Mouse (Mus musculus) T-helper 1 cell (primary cell): Measurements from ENCODE around the gene Ror2.

Source experiments
- in situ Hi-C: fragments of 300-600 bp; cut with MboI, MseI; formaldehyde crosslinking; loops from one replicate; pipeline ENCODE4 v1.15.1; 2025; ENCODE audit warnings: high pct_unique_total_duplicates

The Ror2 gene

DNA sequence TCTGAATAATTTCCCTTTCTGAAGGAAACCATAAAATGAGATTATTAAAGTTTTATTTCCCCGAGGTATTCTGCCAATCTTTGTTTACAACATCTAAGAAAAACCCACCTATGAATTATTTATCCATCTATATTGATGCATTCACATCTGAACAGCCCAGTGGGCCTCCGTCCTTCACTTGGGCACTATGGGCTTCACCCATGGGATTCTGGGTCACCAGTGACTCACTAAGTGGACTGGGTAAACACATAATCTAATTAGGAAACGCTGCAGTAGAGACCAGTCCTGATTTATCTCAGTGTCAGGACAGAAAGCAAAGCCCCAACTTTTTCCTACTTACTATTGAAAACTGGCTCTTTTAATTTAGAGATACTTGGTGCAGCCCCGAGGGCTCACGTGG is 210.9 kb downstream of the Ror2 start:
- in situ Hi-C loops, result no loop called here

GRCm38 (mm10) chr13:53069076-53069690 is 216.7 kb downstream of the Ror2 start:
- in situ Hi-C loops, result no loop called here

GRCm38 (mm10) chr13:53068461-53068860 is 217.5 kb downstream of the Ror2 start:
- in situ Hi-C loops, result no loop called here

DNA sequence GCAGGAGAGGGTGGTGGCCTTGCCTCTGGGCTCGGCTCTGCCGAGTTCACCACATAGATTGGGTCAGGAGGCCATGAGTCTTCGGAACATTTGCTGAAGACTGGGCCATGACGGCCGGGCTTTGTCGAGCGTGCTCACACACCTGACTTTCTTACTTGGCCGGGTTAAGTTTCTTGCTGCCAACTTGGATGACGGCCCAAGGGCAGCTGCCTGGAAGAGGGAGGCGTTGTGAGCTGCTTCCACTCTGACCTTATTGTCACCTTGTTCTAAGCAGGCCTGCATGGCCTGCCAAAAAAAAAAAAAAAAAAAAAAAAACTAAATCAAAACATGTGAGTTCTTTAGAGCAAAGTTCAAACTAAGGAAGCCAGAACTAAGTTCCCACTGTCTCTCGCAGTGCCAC is 218.0 kb downstream of the Ror2 start:
- in situ Hi-C loops, result no loop called here

DNA sequence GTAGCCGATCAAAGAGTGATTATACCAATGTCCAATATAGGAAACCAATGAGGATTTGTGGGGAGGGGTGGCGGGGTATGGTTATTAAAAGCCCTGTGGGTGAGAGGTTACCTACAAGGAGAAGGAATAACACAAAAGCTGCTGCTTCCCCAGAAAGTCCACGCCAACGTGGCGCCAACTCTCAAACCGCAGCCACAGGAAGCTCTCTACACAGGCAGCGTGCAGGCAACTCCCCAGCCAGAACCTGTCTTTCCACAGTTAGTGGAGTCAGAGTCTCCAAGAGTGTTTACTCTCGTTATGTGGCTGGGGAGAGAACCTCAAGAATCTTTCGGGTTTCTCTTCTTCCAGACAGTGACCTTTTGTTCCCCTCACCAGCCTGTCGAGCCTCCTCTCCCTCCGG is 220.8 kb downstream of the Ror2 start:
- in situ Hi-C loops, result no loop called here

- in situ Hi-C loops, result no loop called here
Observed at GRCm38 (mm10) chr13:53064681-53065080, 221.2 kb downstream of the Ror2 start.
